Mouse (Mus musculus) liver, embryonic 13.5 days (tissue): ENCODE results near the gene Lsamp. TPM values are rescaled to one million over a fixed set of nuclear protein-coding genes. Genes with fewer than 3 reads are reported as not detected.

Experiments
- ATAC-seq: fragments of 200-750 bp; cut with Nextera tagmentation; 2 replicates; pipeline ENCODE4 v1.8.0; 2017; ENCODE audit warnings: low read depth, mild to moderate bottlenecking, moderate number of reproducible peaks, moderate library complexity
- DNase-seq: peaks from one replicate; pipeline ENCODE4 v3.0.0; 2022
- H3K27ac ChIP-seq: fragments of 300-500 bp; sonication (generic); 2 replicates; pipeline ENCODE4 v1.5.1; 2015; ENCODE audit warnings: moderate library complexity, mild to moderate bottlenecking, inconsistent platforms
- H3K27me3 ChIP-seq: fragments of 300-500 bp; sonication (generic); 2 replicates; pipeline ENCODE4 v1.6.1; 2015; ENCODE audit warnings: mild to moderate bottlenecking, inconsistent platforms
- H3K36me3 ChIP-seq: fragments of 300-500 bp; sonication (generic); 2 replicates; pipeline ENCODE4 v1.6.1; 2015; ENCODE audit warnings: mild to moderate bottlenecking, inconsistent platforms
- H3K4me1 ChIP-seq: fragments of 300-500 bp; sonication (generic); replicated peaks from 2 replicates; pipeline ENCODE4 v1.6.1; 2015; ENCODE audit warnings: inconsistent platforms
- H3K4me2 ChIP-seq: fragments of 300-500 bp; sonication (generic); 2 replicates; pipeline ENCODE4 v1.6.1; 2015; ENCODE audit warnings: inconsistent platforms, mild to moderate bottlenecking, moderate library complexity
- H3K4me3 ChIP-seq: fragments of 300-500 bp; sonication (generic); replicated peaks from 2 replicates; pipeline ENCODE4 v1.5.1; 2015; ENCODE audit warnings: mild to moderate bottlenecking, inconsistent platforms
- H3K9ac ChIP-seq: fragments of 300-500 bp; sonication (generic); 2 replicates; pipeline ENCODE4 v1.6.1; 2015; ENCODE audit warnings: mild to moderate bottlenecking, inconsistent platforms
- H3K9me3 ChIP-seq: fragments of 300-500 bp; sonication (generic); replicated peaks from 2 replicates; pipeline ENCODE4 v1.6.1; 2016; ENCODE audit warnings: inconsistent platforms
- WGBS: fragments of 180-500 bp; shearing (Covaris S2); methylation state at CpG from one replicate; pipeline ENCODE4 v1.1.7; 2015; ENCODE audit not compliant: insufficient replicate concordance; 5-methylcytosine and 5-hydroxymethylcytosine counted together
- polyA plus RNA-seq: library from polyadenylated mRNA; unstranded; fragments of >200 nt; fragmentation: Nextera tagmentation; extraction: Ambion mirVana; gene quantifications from 2 replicates; pipeline ENCODE4 v1.2.1, GENCODE M21; 2015

Gene Lsamp
- polyA plus RNA-seq, 1 experiment from 2014 or later = 0.06 TPM

GRCm38 (mm10) chr16:41826899-41827604 is 1842.9 kb downstream of the Lsamp start:
- Histone ChIP-seq H3K9ac (no peak overlapping the region), H3K27ac (no peak overlapping the region), H3K4me3 (no peak overlapping the region), H3K27me3 (no peaks in the 10 kb centered on the region), H3K36me3 (no peaks in the 10 kb centered on the region), H3K4me2 (no peak overlapping the region), H3K9me3 (no peaks in the 10 kb centered on the region), H3K4me1 (no peaks in the 10 kb centered on the region)
- ATAC-seq (no peak; the same call in 1 of the 2 replicates), DNase-seq (no peak)
- WGBS = 41% methylated on average over 5 of the region's 5 CpGs

- no peaks in the 10 kb centered on the region for H3K36me3 ChIP-seq
- H3K27me3 ChIP-seq = no peaks in the 10 kb centered on the region
- H3K4me3 ChIP-seq = no peak overlapping the region
- no peak overlapping the region for H3K27ac ChIP-seq
- H3K9ac ChIP-seq = no peak overlapping the region
- no peak for ATAC-seq
- no peaks in the 10 kb centered on the region for H3K9me3 ChIP-seq
- H3K4me2 ChIP-seq = no peak overlapping the region
- H3K4me1 ChIP-seq = no peaks in the 10 kb centered on the region
- WGBS = 77% methylated on average over 3 of the region's 3 CpGs
- no peak for DNase-seq
These were observed 1843.4 kb downstream of the Lsamp start for GRCm38 (mm10) chr16:41827605-41827948.

- H3K4me2 ChIP-seq = no peak overlapping the region
- no peaks in the 10 kb centered on the region for H3K9me3 ChIP-seq
- WGBS = 56% methylated on average over 3 of the region's 3 CpGs
- no peak overlapping the region for H3K9ac ChIP-seq
- H3K4me3 ChIP-seq = no peak overlapping the region
- no peak for DNase-seq
- H3K27ac ChIP-seq = no peak overlapping the region
- H3K4me1 ChIP-seq = no peaks in the 10 kb centered on the region
- H3K27me3 ChIP-seq = no peaks in the 10 kb centered on the region
- no peaks in the 10 kb centered on the region for H3K36me3 ChIP-seq
- no peak for ATAC-seq
These were observed 1850.5 kb downstream of the Lsamp start for GRCm38 (mm10) chr16:41834637-41835036.

GRCm38 (mm10) chr16:41835745-41836144 is 1851.6 kb downstream of the Lsamp start:
- no peak overlapping the region for H3K27ac ChIP-seq
- H3K4me2 ChIP-seq = no peak overlapping the region
- no peak for DNase-seq
- ATAC-seq = no peak
- no peaks in the 10 kb centered on the region for H3K27me3 ChIP-seq
- H3K36me3 ChIP-seq = no peaks in the 10 kb centered on the region
- no peak overlapping the region for H3K4me3 ChIP-seq
- no peaks in the 10 kb centered on the region for H3K4me1 ChIP-seq
- H3K9ac ChIP-seq = no peak overlapping the region
- no peaks in the 10 kb centered on the region for H3K9me3 ChIP-seq
- WGBS = 43% methylated on average over 6 of the region's 6 CpGs

- DNase-seq (no peak), ATAC-seq (no peak)
- Histone ChIP-seq H3K27ac (no peak overlapping the region), H3K4me2 (no peak overlapping the region), H3K9ac (no peak overlapping the region), H3K36me3 (no peaks in the 10 kb centered on the region), H3K4me3 (no peak overlapping the region), H3K27me3 (no peaks in the 10 kb centered on the region), H3K9me3 (no peaks in the 10 kb centered on the region), H3K4me1 (no peaks in the 10 kb centered on the region)
- 60% methylated on average over 2 of the region's 2 CpGs for WGBS
These were observed 1855.7 kb downstream of the Lsamp start for GRCm38 (mm10) chr16:41839751-41840404.

DNA sequence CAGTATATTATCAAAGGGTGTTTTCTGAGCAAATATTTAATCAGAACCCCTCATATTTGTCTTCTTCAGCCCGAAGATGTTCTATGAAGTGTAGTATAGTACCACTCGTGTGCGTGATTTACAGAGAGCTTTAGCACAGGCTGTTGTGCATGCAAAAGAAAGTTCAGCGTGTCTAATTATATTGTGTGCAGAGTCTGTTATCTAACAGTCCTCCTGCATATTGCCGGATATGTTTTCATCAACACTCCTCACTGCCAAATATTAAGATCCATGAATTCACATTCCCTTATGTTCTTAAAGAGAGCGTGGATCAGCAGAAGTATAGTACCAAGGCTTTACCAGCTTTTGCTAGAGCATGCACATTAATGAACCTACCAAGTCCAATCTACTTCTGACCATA is 1862.7 kb downstream of the Lsamp start:
- no peak for DNase-seq
- H3K4me1 ChIP-seq = no peaks in the 10 kb centered on the region
- H3K9ac ChIP-seq = no peak overlapping the region

GRCm38 (mm10) chr16:41871917-41872593 is 1887.9 kb downstream of the Lsamp start:
- Histone ChIP-seq H3K27me3 (no peaks in the 10 kb centered on the region), H3K4me2 (no peak overlapping the region), H3K9ac (no peak overlapping the region), H3K4me3 (no peak overlapping the region), H3K9me3 (no peaks in the 10 kb centered on the region), H3K36me3 (no peaks in the 10 kb centered on the region), H3K4me1 (no peaks in the 10 kb centered on the region), H3K27ac (no peak overlapping the region)
- no peak for DNase-seq
- ATAC-seq = no peak
- WGBS = 71% methylated on average over 6 of the region's 6 CpGs

More for the DNA sequence above, 1862.7 kb downstream of the Lsamp start:
- 72% methylated on average over 6 of the region's 6 CpGs for WGBS
- H3K27me3 ChIP-seq = no peaks in the 10 kb centered on the region
- no peaks in the 10 kb centered on the region for H3K9me3 ChIP-seq
- no peaks in the 10 kb centered on the region for H3K36me3 ChIP-seq
- H3K4me3 ChIP-seq = no peak overlapping the region
- H3K4me2 ChIP-seq = no peak overlapping the region
- no peak for ATAC-seq
- no peak overlapping the region for H3K27ac ChIP-seq

DNA sequence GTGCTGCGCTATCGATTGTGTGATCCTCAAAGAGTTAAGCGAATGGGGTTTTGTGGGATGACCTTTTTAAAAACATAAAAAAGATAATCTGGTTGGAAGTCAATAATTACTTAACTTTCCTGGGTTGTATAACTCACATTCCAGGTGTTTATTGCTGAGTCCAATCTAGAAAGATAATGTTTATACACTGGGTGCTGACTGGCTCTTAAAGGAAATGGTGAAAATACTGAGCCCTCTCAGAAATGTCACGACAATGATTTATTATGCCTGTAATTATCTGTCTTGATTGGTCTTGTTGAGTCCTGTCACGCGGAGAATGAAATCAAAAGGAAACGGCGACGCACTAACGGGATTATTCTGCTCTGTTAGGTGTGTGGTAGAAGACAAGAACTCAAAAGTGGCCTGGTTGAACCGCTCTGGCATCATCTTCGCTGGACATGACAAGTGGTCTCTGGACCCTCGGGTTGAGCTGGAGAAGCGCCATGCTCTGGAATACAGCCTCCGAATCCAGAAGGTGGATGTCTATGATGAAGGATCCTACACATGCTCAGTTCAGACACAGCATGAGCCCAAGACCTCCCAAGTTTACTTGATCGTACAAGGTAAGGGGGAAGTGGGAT is 1904.5 kb downstream of the Lsamp start:
- H3K27ac ChIP-seq = no peak overlapping the region
- H3K4me1 ChIP-seq = no peaks in the 10 kb centered on the region
- H3K27me3 ChIP-seq = no peaks in the 10 kb centered on the region
- ATAC-seq (no peak), DNase-seq (no peak)
- no peak overlapping the region for H3K4me2 ChIP-seq
- 77% methylated on average over 16 of the region's 16 CpGs for WGBS
- no peak overlapping the region for H3K4me3 ChIP-seq
- no peak overlapping the region for H3K9ac ChIP-seq
- H3K36me3 ChIP-seq = no peaks in the 10 kb centered on the region
- no peaks in the 10 kb centered on the region for H3K9me3 ChIP-seq

DNA sequence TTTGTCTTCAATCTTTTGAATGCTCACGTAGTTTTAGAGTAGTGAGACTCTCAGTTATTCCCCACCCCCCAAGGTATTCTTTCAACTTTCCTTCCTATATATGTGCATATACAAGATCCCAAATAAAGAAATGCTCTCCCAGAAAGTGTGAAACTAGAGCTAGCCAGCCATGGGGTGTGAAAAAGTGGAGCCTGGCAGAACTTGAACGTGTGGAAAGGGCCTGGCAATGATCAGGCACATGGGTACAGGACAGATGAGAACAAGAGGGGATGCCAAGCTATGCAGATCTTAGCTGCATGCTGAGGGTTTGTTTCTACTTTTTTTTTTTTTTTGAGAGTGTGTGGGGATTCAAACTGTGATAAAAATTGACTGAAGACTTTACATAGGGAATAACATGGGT is 1916.6 kb downstream of the Lsamp start:
- Histone ChIP-seq H3K4me3 (no peak overlapping the region), H3K9ac (no peak overlapping the region), H3K36me3 (no peaks in the 10 kb centered on the region), H3K4me2 (no peak overlapping the region), H3K9me3 (no peaks in the 10 kb centered on the region), H3K27ac (no peak overlapping the region), H3K4me1 (no peaks in the 10 kb centered on the region), H3K27me3 (no peaks in the 10 kb centered on the region)
- DNase-seq (no peak), ATAC-seq (no peak)
- WGBS = 33% methylated on average over 2 of the region's 2 CpGs

DNA sequence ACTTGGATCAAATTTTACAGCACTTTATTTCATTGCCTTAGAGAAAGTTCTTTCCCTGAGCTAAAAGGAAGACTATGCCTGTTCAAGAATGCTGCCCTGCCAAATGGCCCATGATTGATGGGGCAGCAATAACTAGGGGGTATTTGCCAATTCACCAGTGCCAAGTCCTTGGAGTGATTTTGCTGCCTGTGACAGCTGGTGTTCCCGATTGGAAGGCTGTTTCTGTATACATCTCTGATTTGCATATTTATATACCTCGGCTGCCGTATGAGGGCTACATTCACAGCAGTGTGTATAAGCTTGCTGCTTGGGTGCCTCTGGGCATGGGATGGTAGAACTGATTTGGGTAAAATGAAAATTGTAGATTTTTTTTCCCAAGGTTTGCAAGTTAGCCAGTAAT is 1919.5 kb downstream of the Lsamp start:
- H3K4me1 ChIP-seq = no peaks in the 10 kb centered on the region
- H3K4me3 ChIP-seq = no peak overlapping the region
- H3K4me2 ChIP-seq = no peak overlapping the region
- 52% methylated on average over 3 of the region's 3 CpGs for WGBS
- H3K9me3 ChIP-seq = no peaks in the 10 kb centered on the region
- no peak overlapping the region for H3K27ac ChIP-seq
- DNase-seq = no peak
- no peak overlapping the region for H3K9ac ChIP-seq
- no peaks in the 10 kb centered on the region for H3K36me3 ChIP-seq
- H3K27me3 ChIP-seq = no peaks in the 10 kb centered on the region
- no peak for ATAC-seq

DNA sequence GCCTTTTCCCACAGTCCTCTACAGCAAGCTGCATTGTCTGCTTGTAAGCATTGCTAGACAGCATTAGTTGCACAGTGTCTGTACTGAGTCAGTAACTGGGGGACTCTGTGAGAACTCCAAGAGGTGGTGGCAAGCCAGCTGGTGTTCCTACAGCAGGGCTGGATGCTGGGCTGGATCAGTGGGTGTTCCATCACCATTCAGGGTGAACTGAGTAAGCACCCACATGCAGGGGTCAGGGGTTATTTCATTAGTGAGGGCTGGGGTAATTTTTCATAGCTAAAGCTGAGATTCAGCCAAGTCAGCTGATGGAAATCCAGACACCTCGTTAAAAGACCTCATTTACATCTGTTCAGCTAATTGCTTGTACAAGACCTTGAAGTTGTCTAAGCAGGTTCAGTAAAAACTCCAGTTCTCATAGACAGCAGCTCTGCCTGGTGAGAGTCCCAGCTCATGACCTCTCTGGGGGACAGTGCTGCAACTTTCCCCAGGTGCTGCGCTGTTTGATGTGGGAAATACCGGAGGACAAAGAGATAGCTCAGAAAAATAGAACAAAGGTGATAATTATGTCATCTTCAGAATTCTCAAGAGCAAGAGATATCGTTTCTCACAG is 1928.5 kb downstream of the Lsamp start:
- Histone ChIP-seq H3K9ac (no peak overlapping the region), H3K36me3 (no peaks in the 10 kb centered on the region)
- WGBS = 57% methylated on average over 4 of the region's 4 CpGs

More for the DNA sequence above, 1928.5 kb downstream of the Lsamp start:
- Histone ChIP-seq H3K27me3 (no peaks in the 10 kb centered on the region), H3K9me3 (no peaks in the 10 kb centered on the region), H3K4me2 (no peak overlapping the region), H3K4me1 (no peaks in the 10 kb centered on the region), H3K4me3 (no peak overlapping the region), H3K27ac (no peak overlapping the region)
- no peak for ATAC-seq
- no peak for DNase-seq
